Mouse (Mus musculus) cerebellum, adult (tissue): ENCODE measurements around the gene Mrpl53.
"Not testable (repeated sequence)": the region's sequence is repeated elsewhere in the genome, so short reads cannot be mapped to it uniquely, and the experiment has no call there.

Experiments used
- ATAC-seq: cut with Nextera tagmentation; 2 replicates; pipeline ENCODE4 v1.9.2; 2017; ENCODE audit warnings: mild to moderate bottlenecking, moderate library complexity, mixed read lengths; ENCODE audit not compliant: insufficient number of reproducible peaks, low FRiP score, low TSS enrichment

The Mrpl53 gene

GRCm38 (mm10) chr6:83142886-83143285 is 34.0 kb downstream of the Mrpl53 start:
- ATAC-seq: no peak

- ATAC-seq: no peak
These were observed 36.4 kb downstream of the Mrpl53 start for GRCm38 (mm10) chr6:83145209-83145608.

GRCm38 (mm10) chr6:83145805-83146204 is 37.0 kb downstream of the Mrpl53 start:
- ATAC-seq: no peak

DNA sequence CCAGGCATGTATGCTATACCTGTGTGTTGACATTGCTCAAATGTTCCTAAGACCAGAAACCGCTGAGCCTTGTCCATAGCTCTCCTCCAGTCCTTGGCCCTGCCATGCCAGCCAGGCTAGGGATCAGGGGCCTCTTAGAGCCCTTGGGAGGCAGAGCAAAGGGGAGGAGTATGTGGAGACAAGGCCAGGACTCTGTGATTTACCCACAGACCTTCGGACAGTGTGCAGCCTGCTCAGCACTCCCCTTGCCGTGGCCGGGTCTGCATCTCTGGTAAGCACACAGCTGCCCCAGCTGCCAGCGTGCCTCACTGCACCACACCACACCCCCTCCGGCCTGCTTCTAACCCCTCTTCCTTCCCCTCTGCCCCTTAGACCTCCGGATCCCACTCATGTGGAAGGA is 38.4 kb downstream of the Mrpl53 start:
- no peak for ATAC-seq

DNA sequence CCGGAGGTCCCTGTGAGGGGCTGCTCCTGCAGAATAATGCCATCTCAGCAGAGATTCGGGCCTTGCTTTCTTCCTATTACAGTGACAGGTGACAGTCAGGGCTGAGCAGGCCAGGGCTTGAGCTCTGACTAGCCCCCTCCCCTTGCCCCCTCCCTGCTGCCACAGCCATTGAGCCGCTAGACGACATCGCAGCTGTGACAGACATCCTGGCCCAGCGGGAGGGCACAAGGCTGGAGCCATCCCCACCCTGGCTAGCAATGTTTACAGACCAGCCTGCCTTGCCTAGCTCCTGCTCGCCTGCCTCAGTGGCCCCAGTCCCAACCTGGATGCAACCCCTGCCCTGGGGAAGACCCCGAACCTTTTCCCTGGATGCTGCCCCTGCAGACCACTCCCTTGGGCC is 42.9 kb downstream of the Mrpl53 start:
- no peak for ATAC-seq

- ATAC-seq: no peak
These were observed 44.2 kb downstream of the Mrpl53 start for GRCm38 (mm10) chr6:83153038-83153437.

DNA sequence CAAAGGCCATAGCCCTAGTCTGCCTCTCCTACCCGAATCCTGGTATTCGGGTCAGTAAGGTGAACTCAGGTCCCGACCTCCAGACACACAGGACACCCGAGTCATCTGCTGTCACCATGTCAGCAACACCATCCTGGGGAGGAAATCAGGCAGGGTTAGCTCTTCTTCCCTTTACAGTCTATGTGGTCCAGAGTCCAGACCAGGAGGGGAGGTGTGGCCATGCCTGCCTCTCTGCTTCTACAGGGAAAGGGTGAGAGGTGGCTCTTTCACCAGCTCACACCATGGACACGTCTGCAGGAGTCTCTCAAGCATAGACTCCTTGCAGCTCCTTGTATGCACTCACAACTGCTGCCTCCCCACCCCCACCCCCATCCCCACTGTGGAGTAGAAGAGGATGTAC is 44.6 kb downstream of the Mrpl53 start:
- ATAC-seq: no peak

- ATAC-seq: 0 out of 2 replicates have a peak, but pooled peaks have one; percentile 36
These were observed 46.9 kb downstream of the Mrpl53 start for GRCm38 (mm10) chr6:83155552-83156238.

GRCm38 (mm10) chr6:83156259-83156684 is 47.4 kb downstream of the Mrpl53 start, which contains the start of the genes Wdr54 and 1700003E16Rik:
Gene Wdr54 (minus strand): TSS chr6:83156397.
Gene 1700003E16Rik (plus strand): TSS chr6:83156404.
- ATAC-seq: peak; percentile 80

GRCm38 (mm10) chr6:83159456-83159855 is 50.6 kb downstream of the Mrpl53 start:
- not testable (repeated sequence) for ATAC-seq
